Mouse (Mus musculus) ES-Bruce4 (cell line): ENCODE data around the gene Caps2.
"Not testable (repeated sequence)": the region's sequence is repeated elsewhere in the genome, so short reads cannot be mapped to it uniquely, and the experiment has no call there.

Source experiments
- CTCF ChIP-seq: IDR thresholded peaks from one replicate; pipeline ENCODE4 v1.8.1; 2011; ENCODE audit warnings: low read depth, low read length
- EP300 ChIP-seq: IDR thresholded peaks from 2 replicates; pipeline ENCODE4 v1.6.1; 2011; ENCODE audit warnings: low read depth, low read length; ENCODE audit not compliant: insufficient read depth
- POLR2A ChIP-seq: IDR thresholded peaks from one replicate; pipeline ENCODE4 v1.8.1; 2011; ENCODE audit warnings: low read length; ENCODE audit not compliant: insufficient read depth

DNA sequence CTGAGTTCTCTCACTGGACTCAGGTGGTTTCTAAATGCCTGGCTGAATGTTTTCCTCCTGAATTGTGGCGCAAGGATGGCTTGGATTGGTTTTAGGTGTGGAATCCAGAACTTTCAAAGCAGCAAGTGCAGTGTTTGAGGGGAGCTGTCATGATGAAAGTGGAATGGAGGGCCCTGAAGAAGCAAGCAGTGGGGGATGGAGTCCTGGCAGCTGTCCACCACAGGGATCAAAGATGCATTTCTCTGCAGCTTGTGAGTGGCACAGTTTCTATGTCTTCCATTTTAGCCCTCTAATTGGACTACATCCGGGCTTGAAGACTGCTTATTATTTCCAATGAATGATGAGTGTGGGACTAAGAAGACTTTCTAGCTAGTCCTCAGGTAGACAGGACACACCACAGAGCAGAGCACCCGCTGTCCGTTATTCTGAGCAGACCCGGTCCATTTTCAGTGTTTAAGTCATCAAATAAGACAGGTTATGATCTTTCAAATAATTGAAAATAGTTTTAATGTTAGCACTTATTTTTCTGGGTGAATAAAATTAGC, 72.0 kb downstream of the Caps2 start:
- TF ChIP-seq CTCF, EP300, POLR2A: not testable (repeated sequence)
